Mouse (Mus musculus): Measurements from ENCODE around the gene Serpina1d. TPM values are rescaled to one million over a fixed set of nuclear protein-coding genes. Genes with fewer than 3 reads are reported as not detected.
"Not testable (repeated sequence)": the region's sequence is repeated elsewhere in the genome, so short reads cannot be mapped to it uniquely, and the experiment has no call there.

Serpina1d gene
- polyA plus RNA-seq (2016; fragmentation: Nextera tagmentation; extraction: Ambion mirVana), result not detected in 2 replicates

DNA sequence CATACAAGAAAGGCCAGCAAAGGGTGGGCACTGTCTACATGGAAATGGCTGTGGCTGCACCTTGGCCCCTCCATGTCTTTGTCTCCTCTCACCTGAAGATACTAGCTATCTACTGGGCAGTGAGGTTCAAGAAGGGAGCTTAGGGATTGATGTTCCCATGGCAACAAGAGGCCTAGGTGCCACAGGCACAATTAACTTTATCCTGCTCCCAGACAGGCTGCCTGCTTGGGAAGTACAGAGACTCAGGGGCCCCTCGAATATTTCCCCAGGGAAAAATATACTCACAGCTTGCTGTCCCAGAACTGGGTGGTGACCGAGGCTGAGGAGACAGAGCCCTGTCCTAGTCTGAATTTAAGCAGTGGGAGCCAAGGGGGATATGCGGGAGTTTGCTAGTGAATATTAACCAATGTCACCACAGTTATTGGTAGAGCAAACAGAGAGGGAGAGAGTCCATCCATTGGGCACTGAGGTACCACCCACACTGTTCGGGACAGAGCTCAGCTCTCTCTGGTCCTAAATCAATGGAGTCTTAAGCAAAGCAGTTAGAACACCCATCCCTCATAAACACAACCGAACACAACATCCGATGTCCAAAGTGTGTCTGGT lies at the start of gene Serpina1d:
TSS of gene Serpina1d (minus strand) at position 347 of the 606 bp plus-strand sequence.
- H3K36me3 ChIP-seq; H3K4me3 ChIP-seq; H3K4me1 ChIP-seq; DNase-seq (ENCODE audit: low spot score); H3K27ac ChIP-seq (replicated peaks); H3K27me3 ChIP-seq (ENCODE audit: low read depth, poor library complexity, severe bottlenecking): not testable (repeated sequence)
- 90% methylated on average over 6 of the region's 6 CpGs for WGBS
- H3K9me3 ChIP-seq (replicated peaks), result peaks cover 22% of the 10 kb centered on the region

DNA sequence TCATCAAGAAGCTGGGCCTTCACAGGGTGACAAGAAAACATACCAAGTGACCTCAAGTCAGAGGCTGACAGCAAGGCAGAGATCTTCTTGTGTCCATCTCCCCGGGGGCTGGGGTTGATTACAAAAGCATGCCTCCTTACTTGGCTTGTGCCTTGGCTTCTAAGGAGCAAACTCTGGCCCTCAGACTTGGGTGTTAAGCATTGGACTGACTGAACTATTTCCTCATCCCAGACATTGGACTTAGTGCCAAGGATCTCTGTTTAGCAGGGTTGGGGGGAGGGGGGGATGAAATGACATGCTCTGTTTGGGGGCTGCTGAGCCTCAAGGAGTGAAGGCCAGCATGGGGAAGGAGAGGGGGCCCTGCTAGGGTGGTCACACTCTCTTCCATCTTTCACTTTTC lies 2.8 kb downstream of the Serpina1d start:
- not testable (repeated sequence) for H3K4me3 ChIP-seq; H3K27me3 ChIP-seq (ENCODE audit: low read depth, poor library complexity, severe bottlenecking); H3K36me3 ChIP-seq; H3K4me1 ChIP-seq; DNase-seq (ENCODE audit: low spot score); H3K27ac ChIP-seq (replicated peaks)
- peaks cover 28% of the 10 kb centered on the region for H3K9me3 ChIP-seq (replicated peaks)
- 78% methylated on average over 1 of the region's 1 CpGs for WGBS

DNA sequence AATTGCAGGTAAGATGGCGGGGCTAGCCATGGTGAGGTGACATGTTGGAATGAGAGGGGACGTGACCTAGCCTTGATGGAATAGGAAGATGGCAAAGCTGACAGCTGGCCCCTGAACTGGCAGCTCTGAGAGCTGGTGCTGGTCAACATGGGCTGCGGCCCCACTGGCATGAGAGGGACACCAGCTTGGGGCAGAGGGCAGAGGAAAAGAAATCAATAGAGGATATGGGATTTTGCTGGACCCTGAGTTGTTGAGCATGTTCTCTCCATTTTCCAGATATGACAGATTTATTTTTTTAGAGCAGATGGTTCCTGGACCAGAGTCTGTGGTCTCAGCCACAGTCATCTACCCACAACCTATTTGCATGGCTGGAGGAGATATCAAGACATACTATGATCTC lies 10.3 kb downstream of the Serpina1d start:
- H3K36me3 ChIP-seq; DNase-seq (ENCODE audit: low spot score); H3K27ac ChIP-seq (replicated peaks); H3K4me1 ChIP-seq; H3K27me3 ChIP-seq (ENCODE audit: low read depth, poor library complexity, severe bottlenecking); H3K4me3 ChIP-seq: not testable (repeated sequence)
- peaks cover 45% of the 10 kb centered on the region for H3K9me3 ChIP-seq (replicated peaks)
- 87% methylated on average over 3 of the region's 3 CpGs for WGBS

DNA sequence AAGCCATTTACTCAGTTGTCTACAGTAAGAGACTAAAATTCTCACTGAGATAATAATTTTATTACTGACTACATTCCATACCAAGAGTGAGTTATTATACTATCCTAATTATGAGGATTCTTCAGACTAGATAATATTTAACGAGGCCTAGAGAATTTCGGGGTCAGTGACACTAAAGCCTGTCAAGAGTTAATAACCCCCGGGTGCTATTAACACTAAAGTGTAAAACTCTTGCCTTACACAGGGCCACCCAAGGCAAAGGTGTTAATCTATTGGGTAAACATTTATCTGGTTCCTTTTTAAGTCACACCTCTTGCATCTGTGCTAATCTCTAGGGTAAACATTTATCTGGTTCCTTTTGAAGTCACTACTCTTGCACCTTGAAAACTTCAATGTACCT lies 13.1 kb downstream of the Serpina1d start:
- not testable (repeated sequence) for DNase-seq (ENCODE audit: low spot score); H3K36me3 ChIP-seq; H3K27me3 ChIP-seq (ENCODE audit: low read depth, poor library complexity, severe bottlenecking); H3K4me3 ChIP-seq; H3K4me1 ChIP-seq; H3K27ac ChIP-seq (replicated peaks)
- 88% methylated on average over 3 of the region's 3 CpGs for WGBS
- peaks cover 42% of the 10 kb centered on the region for H3K9me3 ChIP-seq (replicated peaks)

DNA sequence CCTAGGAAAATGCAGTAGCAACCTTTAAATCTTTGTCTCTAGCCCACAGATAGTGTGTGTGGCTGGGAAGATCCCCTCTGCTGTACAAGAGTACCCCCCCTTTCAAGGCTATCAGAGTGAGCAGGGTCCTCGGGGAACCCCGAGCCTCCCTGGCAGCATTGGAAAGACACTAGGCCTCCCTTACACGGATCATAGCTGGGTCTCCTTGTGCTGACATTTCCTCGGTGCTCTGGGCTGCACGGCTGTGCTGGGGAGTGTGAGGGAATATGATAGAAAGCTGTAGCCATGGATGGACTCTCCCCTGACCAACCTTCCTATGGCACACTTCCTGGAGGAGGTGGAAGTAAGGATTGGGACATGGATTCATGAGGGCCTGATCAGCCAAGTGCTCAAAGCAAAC lies 27.4 kb downstream of the Serpina1d start:
- not testable (repeated sequence) for DNase-seq (ENCODE audit: low spot score); H3K4me3 ChIP-seq; H3K27me3 ChIP-seq (ENCODE audit: low read depth, poor library complexity, severe bottlenecking); H3K36me3 ChIP-seq; H3K4me1 ChIP-seq; H3K27ac ChIP-seq (replicated peaks)
- WGBS, result 86% methylated on average over 5 of the region's 5 CpGs
- peaks cover 13% of the 10 kb centered on the region; the same call in 1 of the 2 replicates for H3K9me3 ChIP-seq (replicated peaks)

DNA sequence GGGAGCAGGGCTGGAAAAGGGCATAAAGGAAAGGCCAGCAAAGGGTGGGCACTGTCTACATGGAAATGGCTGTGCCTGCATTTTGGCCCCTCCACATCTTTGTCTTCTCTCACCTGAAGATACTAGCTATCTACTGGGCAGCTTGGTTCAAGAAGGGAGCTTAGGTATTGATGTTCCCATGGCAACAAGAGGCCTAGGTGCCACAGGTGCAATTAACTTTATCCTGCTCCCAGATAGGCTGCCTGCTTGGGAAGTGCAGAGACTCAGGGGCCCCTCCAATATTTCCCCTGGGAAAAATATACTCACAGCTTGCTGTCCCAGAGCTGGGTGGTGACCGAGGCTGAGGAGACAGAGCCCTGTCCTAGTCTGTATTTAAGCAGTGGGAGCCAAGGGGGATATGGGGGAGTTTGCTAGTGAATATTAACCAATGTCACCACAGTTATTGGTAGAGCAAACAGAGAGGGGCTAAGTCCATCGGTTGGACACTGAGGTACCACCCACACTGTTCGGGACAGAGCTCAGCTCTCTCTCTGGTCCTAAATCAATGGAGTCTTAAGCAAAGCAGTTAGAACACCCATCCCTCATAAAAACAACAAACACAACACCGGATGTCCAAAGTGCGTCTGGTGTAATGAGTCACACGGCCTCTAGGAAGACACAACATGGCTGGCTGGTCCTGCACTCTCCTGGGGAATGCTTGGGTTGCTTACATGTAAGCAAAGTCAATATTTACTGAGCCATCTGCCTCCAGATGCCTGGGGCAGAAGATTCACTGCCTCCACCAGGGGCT lies 35.4 kb downstream of the Serpina1d start:
- not testable (repeated sequence) for H3K36me3 ChIP-seq; H3K27me3 ChIP-seq (ENCODE audit: low read depth, poor library complexity, severe bottlenecking); H3K27ac ChIP-seq (replicated peaks); H3K4me3 ChIP-seq; DNase-seq (ENCODE audit: low spot score); H3K4me1 ChIP-seq
- WGBS, result 87% methylated on average over 6 of the region's 6 CpGs
- peaks cover 42% of the 10 kb centered on the region for H3K9me3 ChIP-seq (replicated peaks)

DNA sequence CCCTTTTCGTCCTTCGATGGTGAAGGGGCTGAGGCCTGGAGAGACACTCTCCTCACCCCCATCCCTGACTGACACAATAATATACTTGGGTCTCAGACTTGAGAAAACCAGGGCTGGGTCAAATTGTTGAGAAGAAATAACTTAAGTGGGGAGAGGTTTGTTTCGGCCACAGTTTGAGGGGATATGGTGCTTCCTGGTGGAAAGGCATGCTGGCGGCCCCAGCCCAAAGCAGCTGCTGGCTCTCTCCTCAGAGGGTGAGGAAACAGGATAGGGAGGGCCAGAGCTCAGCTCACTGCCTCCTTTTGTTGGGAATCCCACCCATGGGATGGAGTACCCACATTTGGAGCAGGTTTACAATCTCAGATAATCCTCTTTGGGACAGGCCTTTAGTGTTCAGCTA lies 37.8 kb downstream of the Serpina1d start:
- WGBS, result 84% methylated on average over 4 of the region's 4 CpGs
- H3K27me3 ChIP-seq (ENCODE audit: low read depth, poor library complexity, severe bottlenecking); DNase-seq (ENCODE audit: low spot score); H3K4me1 ChIP-seq; H3K4me3 ChIP-seq; H3K36me3 ChIP-seq; H3K27ac ChIP-seq (replicated peaks): not testable (repeated sequence)
- H3K9me3 ChIP-seq (replicated peaks), result peaks cover 48% of the 10 kb centered on the region

DNA sequence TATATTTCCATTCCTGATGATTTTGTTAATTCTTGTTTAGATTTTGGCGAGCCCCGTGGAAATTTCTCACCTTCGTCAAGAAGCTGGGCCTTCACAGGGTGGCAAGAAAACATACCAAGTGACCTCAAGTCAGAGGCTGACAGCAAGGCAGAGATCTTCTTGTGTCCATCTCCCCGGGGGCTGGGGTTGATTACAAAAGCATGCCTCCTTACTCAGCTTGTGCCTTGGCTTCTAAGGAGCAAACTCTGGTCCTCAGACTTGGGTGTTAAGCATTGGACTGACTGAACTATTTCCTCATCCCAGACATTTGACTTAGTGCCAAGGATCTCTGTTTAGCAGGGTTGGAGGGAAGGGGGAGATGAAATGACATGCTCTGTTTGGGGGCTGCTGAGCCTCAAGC lies 38.3 kb downstream of the Serpina1d start:
- not testable (repeated sequence) for H3K36me3 ChIP-seq; H3K4me1 ChIP-seq; H3K27ac ChIP-seq (replicated peaks); H3K27me3 ChIP-seq (ENCODE audit: low read depth, poor library complexity, severe bottlenecking); DNase-seq (ENCODE audit: low spot score); H3K4me3 ChIP-seq
- H3K9me3 ChIP-seq (replicated peaks), result peaks cover 52% of the 10 kb centered on the region
- WGBS, result 90% methylated on average over 4 of the region's 4 CpGs

Other genes with a start within 250 kb of the Serpina1d start
- 2.6 and 3.4 TPM in 2 replicates for gene Ppp4r4, start 241.3 kb downstream of the Serpina1d start, polyA plus RNA-seq (2016; fragmentation: Nextera tagmentation; extraction: Ambion mirVana)
- gene Serpina10, start 142.1 kb downstream of the Serpina1d start, polyA plus RNA-seq (2016; fragmentation: Nextera tagmentation; extraction: Ambion mirVana), result not detected in 2 replicates
- not detected in 2 replicates for gene Serpina6, start 116.4 kb downstream of the Serpina1d start, polyA plus RNA-seq (2016; fragmentation: Nextera tagmentation; extraction: Ambion mirVana)
- not detected in 2 replicates for gene Serpina16, start 97.5 kb downstream of the Serpina1d start, polyA plus RNA-seq (2016; fragmentation: Nextera tagmentation; extraction: Ambion mirVana)
- gene Serpina1f, start 78.1 kb downstream of the Serpina1d start, polyA plus RNA-seq (2016; fragmentation: Nextera tagmentation; extraction: Ambion mirVana), result not detected in 2 replicates
- 0.09 TPM in 1 of 2 replicates, not detected in the other for gene Serpina1b, start 56.8 kb upstream of the Serpina1d start, polyA plus RNA-seq (2016; fragmentation: Nextera tagmentation; extraction: Ambion mirVana)
- gene Serpina1a, start 90.0 kb upstream of the Serpina1d start, polyA plus RNA-seq (2016; fragmentation: Nextera tagmentation; extraction: Ambion mirVana), result not detected in 2 replicates
- gene Serpina1c, start 131.3 kb upstream of the Serpina1d start, polyA plus RNA-seq (2016; fragmentation: Nextera tagmentation; extraction: Ambion mirVana), result not detected in 2 replicates
- not detected in 2 replicates for gene Serpina1e, start 185.4 kb upstream of the Serpina1d start, polyA plus RNA-seq (2016; fragmentation: Nextera tagmentation; extraction: Ambion mirVana)
- gene Serpina11, start 216.4 kb upstream of the Serpina1d start, polyA plus RNA-seq (2016; fragmentation: Nextera tagmentation; extraction: Ambion mirVana), result not detected in 2 replicates
- gene Serpina9, start 240.2 kb upstream of the Serpina1d start, polyA plus RNA-seq (2016; fragmentation: Nextera tagmentation; extraction: Ambion mirVana), result not detected in 2 replicates